Mouse (Mus musculus) heart, embryonic 15.5 days (tissue): ENCODE data around the gene Agmat. TPM values are rescaled to one million over a fixed set of nuclear protein-coding genes. Genes with fewer than 3 reads are reported as not detected.
A peak's percentile ranks its signal among the peaks of the same experiment; 100 is the strongest.

Experiments
- ATAC-seq: fragments of 200-750 bp; cut with Nextera tagmentation; replicated peaks from 2 replicates; pipeline ENCODE4 v1.8.0; 2017; ENCODE audit warnings: low read depth, moderate TSS enrichment; ENCODE audit not compliant: insufficient number of reproducible peaks, insufficient read depth, low FRiP score
- H3K27ac ChIP-seq: fragments of 300-500 bp; sonication (generic); 2 replicates; pipeline ENCODE4 v1.5.1; 2015; ENCODE audit warnings: mild to moderate bottlenecking, inconsistent platforms
- H3K27me3 ChIP-seq: fragments of 300-500 bp; sonication (generic); 2 replicates; pipeline ENCODE4 v1.6.1; 2015; ENCODE audit warnings: inconsistent platforms
- H3K36me3 ChIP-seq: fragments of 300-500 bp; sonication (generic); 2 replicates; pipeline ENCODE4 v1.6.1; 2015; ENCODE audit warnings: mild to moderate bottlenecking, inconsistent platforms
- H3K4me1 ChIP-seq: fragments of 300-500 bp; sonication (generic); replicated peaks from 2 replicates; pipeline ENCODE4 v1.6.1; 2015; ENCODE audit warnings: inconsistent platforms
- H3K4me2 ChIP-seq: fragments of 300-500 bp; sonication (generic); 2 replicates; pipeline ENCODE4 v1.6.1; 2015; ENCODE audit warnings: inconsistent platforms, mild to moderate bottlenecking, moderate library complexity
- H3K4me3 ChIP-seq: fragments of 300-500 bp; sonication (generic); 2 replicates; pipeline ENCODE4 v1.5.1; 2015; ENCODE audit warnings: mild to moderate bottlenecking, inconsistent platforms
- H3K9ac ChIP-seq: fragments of 300-500 bp; sonication (generic); 2 replicates; pipeline ENCODE4 v1.6.1; 2015; ENCODE audit warnings: mild to moderate bottlenecking, inconsistent platforms
- H3K9me3 ChIP-seq: fragments of 300-500 bp; sonication (generic); replicated peaks from 2 replicates; pipeline ENCODE4 v1.6.1; 2016; ENCODE audit warnings: inconsistent platforms
- WGBS: fragments of 180-500 bp; shearing (Covaris S2); methylation state at CpG from one replicate; pipeline ENCODE4 v1.1.7; 2015; ENCODE audit warnings: mixed read lengths; 5-methylcytosine and 5-hydroxymethylcytosine counted together
- polyA plus RNA-seq: library from polyadenylated mRNA; unstranded; fragments of >200 nt; fragmentation: Nextera tagmentation; extraction: Ambion mirVana; gene quantifications from 2 replicates; pipeline ENCODE4 v1.2.1, GENCODE M21; 2015

Gene Agmat
- polyA plus RNA-seq, 1 experiment from 2014 or later = 0.57 TPM

- H3K27me3 ChIP-seq = no peaks in the 10 kb centered on the region
- H3K4me1 ChIP-seq = peaks cover 24% of the 10 kb centered on the region
- H3K9me3 ChIP-seq = no peaks in the 10 kb centered on the region
- H3K36me3 ChIP-seq = peaks cover 16% of the 10 kb centered on the region; the same call in 1 of the 2 replicates
- peak within 1 kb of the TSS; percentile 97 for H3K27ac ChIP-seq
- peak within 1 kb of the TSS; percentile 78 for H3K4me3 ChIP-seq
- under 1% methylated on average over 76 of the region's 80 CpGs for WGBS
- peak within 1 kb of the TSS; percentile 59 for H3K4me2 ChIP-seq
- ATAC-seq = peak; percentile 86
- peak within 1 kb of the TSS; percentile 63 for H3K9ac ChIP-seq
Observed at GRCm38 (mm10) chr4:141793282-141794151, 47.0 kb downstream of the Agmat start, which contains the start of gene Casp9. TSS of gene Casp9 (plus strand) at chr4:141793612.

- ATAC-seq = no peak
- WGBS = 9% methylated on average over 5 of the region's 5 CpGs
Observed at GRCm38 (mm10) chr4:141794152-141794535, 47.7 kb downstream of the Agmat start.

GRCm38 (mm10) chr4:141796356-141796755, 49.9 kb downstream of the Agmat start:
- H3K4me2 ChIP-seq = no peak overlapping the region
- no peak overlapping the region for H3K9ac ChIP-seq
- H3K27me3 ChIP-seq = no peaks in the 10 kb centered on the region
- no peak overlapping the region for H3K4me3 ChIP-seq
- no peaks in the 10 kb centered on the region for H3K9me3 ChIP-seq
- 75% methylated on average over 7 of the region's 7 CpGs for whole genome bisulfite sequencing
- no peak overlapping the region for H3K27ac ChIP-seq
- ATAC-seq = no peak
- H3K4me1 ChIP-seq = peaks cover 12% of the 10 kb centered on the region
- H3K36me3 ChIP-seq = peaks cover 16% of the 10 kb centered on the region; the same call in 1 of the 2 replicates

More at GRCm38 (mm10) chr4:141794152-141794535, 47.7 kb downstream of the Agmat start:
- peak overlapping the region; percentile 78 for H3K4me3 ChIP-seq
- peak overlapping the region; percentile 97 for H3K27ac ChIP-seq
- no peaks in the 10 kb centered on the region for H3K9me3 ChIP-seq
- H3K4me1 ChIP-seq = peaks cover 24% of the 10 kb centered on the region
- H3K36me3 ChIP-seq = peaks cover 16% of the 10 kb centered on the region; the same call in 1 of the 2 replicates
- no peaks in the 10 kb centered on the region for H3K27me3 ChIP-seq
- H3K9ac ChIP-seq = peak overlapping the region; percentile 63
- peak overlapping the region; percentile 59 for H3K4me2 ChIP-seq

- H3K27me3 ChIP-seq = no peaks in the 10 kb centered on the region
- H3K27ac ChIP-seq = no peak overlapping the region
- no peak overlapping the region for H3K9ac ChIP-seq
- no peak for ATAC-seq
- H3K36me3 ChIP-seq = peaks cover 16% of the 10 kb centered on the region; the same call in 1 of the 2 replicates
- no peak overlapping the region for H3K4me2 ChIP-seq
- H3K4me1 ChIP-seq = peaks cover 10% of the 10 kb centered on the region
- whole genome bisulfite sequencing = 88% methylated on average over 4 of the region's 4 CpGs
- no peak overlapping the region for H3K4me3 ChIP-seq
- no peaks in the 10 kb centered on the region for H3K9me3 ChIP-seq
Observed at GRCm38 (mm10) chr4:141796954-141797353, 50.5 kb downstream of the Agmat start.

GRCm38 (mm10) chr4:141797545-141797944, 51.1 kb downstream of the Agmat start:
- no peak for ATAC-seq
- Histone ChIP-seq H3K4me2 (no peak overlapping the region), H3K9ac (no peak overlapping the region), H3K36me3 (peaks cover 17% of the 10 kb centered on the region; the same call in 1 of the 2 replicates), H3K4me1 (peaks cover 10% of the 10 kb centered on the region), H3K27ac (no peak overlapping the region), H3K4me3 (no peak overlapping the region), H3K9me3 (no peaks in the 10 kb centered on the region), H3K27me3 (no peaks in the 10 kb centered on the region)
- WGBS = 87% methylated on average over 5 of the region's 5 CpGs

- Histone ChIP-seq H3K9me3 (no peaks in the 10 kb centered on the region), H3K4me3 (no peak overlapping the region), H3K36me3 (peaks cover 58% of the 10 kb centered on the region), H3K27me3 (no peaks in the 10 kb centered on the region), H3K9ac (no peak overlapping the region), H3K4me2 (no peak overlapping the region), H3K4me1 (no peaks in the 10 kb centered on the region), H3K27ac (no peak overlapping the region)
- 0 out of 2 replicates have a peak, but pooled peaks have one; percentile 10 for ATAC-seq
- 82% methylated on average over 4 of the region's 4 CpGs for WGBS
Observed at GRCm38 (mm10) chr4:141804105-141804504, 57.6 kb downstream of the Agmat start.

GRCm38 (mm10) chr4:141805886-141806285, 59.4 kb downstream of the Agmat start:
- no peak overlapping the region for H3K9ac ChIP-seq
- no peaks in the 10 kb centered on the region for H3K9me3 ChIP-seq
- ATAC-seq = no peak
- 88% methylated on average over 8 of the region's 8 CpGs for WGBS
- no peaks in the 10 kb centered on the region for H3K27me3 ChIP-seq
- H3K27ac ChIP-seq = no peak overlapping the region
- H3K4me1 ChIP-seq = no peaks in the 10 kb centered on the region
- H3K4me3 ChIP-seq = no peak overlapping the region
- peaks cover 76% of the 10 kb centered on the region for H3K36me3 ChIP-seq
- no peak overlapping the region for H3K4me2 ChIP-seq

Other genes with a start within 250 kb of the Agmat start
- gene Spen, start 208.1 kb upstream of the Agmat start, polyA plus RNA-seq = 6.3 and 7.5 TPM in 2 replicates
- 48.4 and 59.1 TPM in 2 replicates for gene Fblim1, start 140.6 kb upstream of the Agmat start, polyA plus RNA-seq
- gene Tmem82, start 128.0 kb upstream of the Agmat start, polyA plus RNA-seq = 1.0 and 1.2 TPM in 2 replicates
- gene Slc25a34, start 122.9 kb upstream of the Agmat start, polyA plus RNA-seq = 0.76 and 0.96 TPM in 2 replicates
- 6.9 and 7.1 TPM in 2 replicates for gene Plekhm2, start 81.8 kb upstream of the Agmat start, polyA plus RNA-seq
- 0.27 TPM in 1 of 2 replicates, not detected in the other for gene Rsc1a1, start 61.1 kb upstream of the Agmat start, polyA plus RNA-seq
- 13.6 and 16.6 TPM in 2 replicates for gene Ddi2, start 23.3 kb upstream of the Agmat start, polyA plus RNA-seq
- gene Dnajc16, start 44.3 kb downstream of the Agmat start, polyA plus RNA-seq = 3.7 and 4.8 TPM in 2 replicates
- 14.1 and 19.7 TPM in 2 replicates for gene Casp9, start 46.9 kb downstream of the Agmat start, polyA plus RNA-seq
- 0.35 TPM in 1 of 2 replicates, not detected in the other for gene Cela2a, start 79.5 kb downstream of the Agmat start, polyA plus RNA-seq
- not detected in 2 replicates for gene Ctrc, start 99.7 kb downstream of the Agmat start, polyA plus RNA-seq
- gene Efhd2, start 128.2 kb downstream of the Agmat start, polyA plus RNA-seq = 62.0 and 79.3 TPM in 2 replicates